Mouse (Mus musculus) megakaryocyte, embryonic 14.5 days (primary cell): Measurements from ENCODE around the gene Pdia5. TPM values are rescaled to one million over a fixed set of nuclear protein-coding genes. Genes with fewer than 3 reads are reported as not detected.

Experiments
- H3K27me3 ChIP-seq: replicated peaks from 2 replicates; pipeline ENCODE3; 2012; ENCODE audit warnings: inconsistent platforms
- H3K36me3 ChIP-seq: replicated peaks from 2 replicates; pipeline ENCODE3; 2012; ENCODE audit warnings: low read length, inconsistent platforms, mixed read lengths
- H3K4me1 ChIP-seq: 2 replicates; pipeline ENCODE4 v1.6.1; 2012; ENCODE audit warnings: inconsistent platforms
- H3K4me3 ChIP-seq: replicated peaks from 2 replicates; pipeline ENCODE3; 2012; ENCODE audit warnings: moderate library complexity, mild to moderate bottlenecking, inconsistent platforms
- H3K9me3 ChIP-seq: 2 replicates; pipeline ENCODE4 v1.6.1; 2012; ENCODE audit warnings: inconsistent platforms
- FLI1 ChIP-seq: IDR thresholded peaks from 2 replicates; pipeline ENCODE4 v1.6.1; 2012; ENCODE audit warnings: low read length, inconsistent platforms, mixed read lengths
- GATA1 ChIP-seq: IDR thresholded peaks from 3 replicates; pipeline ENCODE4 v1.6.1; 2012; ENCODE audit warnings: mixed read lengths, low read length, inconsistent platforms, borderline replicate concordance
- polyA plus RNA-seq: library from polyadenylated mRNA; stranded (reverse); fragments of >175 nt; gene quantifications from 2 replicates; pipeline ENCODE4 v1.2.3, GENCODE M21; 2012; ENCODE audit warnings: low replicate concordance; ENCODE audit not compliant: insufficient read depth

Pdia5 gene
- polyA plus RNA-seq, 1 experiment, result 5.7 TPM

GRCm38 (mm10) chr16:35450018-35450630 is 40.5 kb downstream of the Pdia5 start:
- Histone ChIP-seq H3K27me3 (no peaks in the 10 kb centered on the region), H3K9me3 (no peaks in the 10 kb centered on the region), H3K4me3 (no peak overlapping the region), H3K4me1 (no peaks in the 10 kb centered on the region), H3K36me3 (peaks cover 44% of the 10 kb centered on the region)
- no peak for TF ChIP-seq FLI1
- no peak for TF ChIP-seq GATA1

- Histone ChIP-seq H3K36me3 (peaks cover 37% of the 10 kb centered on the region), H3K4me3 (no peak overlapping the region), H3K4me1 (peaks cover 4% of the 10 kb centered on the region; the same call in 1 of the 2 replicates), H3K27me3 (no peaks in the 10 kb centered on the region), H3K9me3 (0 out of 2 replicates have a peak, but pooled peaks cover 3% of the 10 kb centered on the region)
- TF ChIP-seq FLI1 (no peak), GATA1 (no peak)
Observed at GRCm38 (mm10) chr16:35442026-35442415, 48.7 kb downstream of the Pdia5 start.

GRCm38 (mm10) chr16:35441346-35442025 is 49.2 kb downstream of the Pdia5 start:
- no peaks in the 10 kb centered on the region for H3K27me3 ChIP-seq
- no peak overlapping the region for H3K4me3 ChIP-seq
- H3K9me3 ChIP-seq, result 0 out of 2 replicates have a peak, but pooled peaks cover 3% of the 10 kb centered on the region
- TF ChIP-seq FLI1, result no peak
- TF ChIP-seq GATA1, result no peak
- peaks cover 4% of the 10 kb centered on the region; the same call in 1 of the 2 replicates for H3K4me1 ChIP-seq
- H3K36me3 ChIP-seq, result peaks cover 42% of the 10 kb centered on the region

GRCm38 (mm10) chr16:35439046-35439445 is 51.6 kb downstream of the Pdia5 start:
- H3K9me3 ChIP-seq, result 0 out of 2 replicates have a peak, but pooled peaks cover 3% of the 10 kb centered on the region
- TF ChIP-seq FLI1 (no peak), GATA1 (no peak)
- H3K4me3 ChIP-seq, result no peak overlapping the region
- H3K4me1 ChIP-seq, result peaks cover 12% of the 10 kb centered on the region
- H3K36me3 ChIP-seq, result peaks cover 60% of the 10 kb centered on the region
- H3K27me3 ChIP-seq, result no peaks in the 10 kb centered on the region

GRCm38 (mm10) chr16:35431608-35432007 is 59.1 kb downstream of the Pdia5 start:
- Histone ChIP-seq H3K27me3 (no peaks in the 10 kb centered on the region), H3K4me3 (no peak overlapping the region)

GRCm38 (mm10) chr16:35424926-35425325 is 65.7 kb downstream of the Pdia5 start:
- no peak overlapping the region for H3K4me3 ChIP-seq
- TF ChIP-seq GATA1 (no peak), FLI1 (no peak)
- no peaks in the 10 kb centered on the region for H3K4me1 ChIP-seq
- no peaks in the 10 kb centered on the region for H3K27me3 ChIP-seq
- H3K36me3 ChIP-seq, result peaks cover 40% of the 10 kb centered on the region
- H3K9me3 ChIP-seq, result no peaks in the 10 kb centered on the region

More at GRCm38 (mm10) chr16:35431608-35432007, 59.1 kb downstream of the Pdia5 start:
- TF ChIP-seq GATA1 (no peak), FLI1 (no peak)
- peaks cover 46% of the 10 kb centered on the region for H3K36me3 ChIP-seq
- no peaks in the 10 kb centered on the region for H3K9me3 ChIP-seq
- H3K4me1 ChIP-seq, result peaks cover 9% of the 10 kb centered on the region

GRCm38 (mm10) chr16:35423250-35424139 is 67.2 kb downstream of the Pdia5 start:
- no peak for TF ChIP-seq FLI1
- no peak for TF ChIP-seq GATA1
- H3K36me3 ChIP-seq, result peaks cover 26% of the 10 kb centered on the region
- H3K27me3 ChIP-seq, result no peaks in the 10 kb centered on the region
- no peaks in the 10 kb centered on the region for H3K9me3 ChIP-seq
- H3K4me1 ChIP-seq, result no peaks in the 10 kb centered on the region
- H3K4me3 ChIP-seq, result no peak overlapping the region

- Histone ChIP-seq H3K4me1 (no peaks in the 10 kb centered on the region), H3K27me3 (no peaks in the 10 kb centered on the region), H3K9me3 (no peaks in the 10 kb centered on the region), H3K36me3 (peaks cover 26% of the 10 kb centered on the region), H3K4me3 (no peak overlapping the region)
- no peak for TF ChIP-seq FLI1
- no peak for TF ChIP-seq GATA1
Observed at GRCm38 (mm10) chr16:35422705-35423104, 68.0 kb downstream of the Pdia5 start.

GRCm38 (mm10) chr16:35422141-35422540 is 68.5 kb downstream of the Pdia5 start:
- Histone ChIP-seq H3K36me3 (peaks cover 23% of the 10 kb centered on the region), H3K4me1 (no peaks in the 10 kb centered on the region), H3K27me3 (no peaks in the 10 kb centered on the region), H3K9me3 (no peaks in the 10 kb centered on the region), H3K4me3 (no peak overlapping the region)
- TF ChIP-seq FLI1, result no peak
- TF ChIP-seq GATA1, result no peak
